Mouse (Mus musculus) E14TG2a.4 (cell line): ENCODE measurements around the gene Ccdc103.

Experiments
- CTCF ChIP-seq: conservative IDR thresholded peaks from 2 replicates; pipeline ENCODE4 v1.5.1; 2014; ENCODE audit warnings: low read length
- NANOG ChIP-seq: IDR thresholded peaks from 2 replicates; pipeline ENCODE4 v1.6.1; 2014; ENCODE audit warnings: borderline replicate concordance, low read length, mixed read lengths

- TF ChIP-seq CTCF (no peak), NANOG (no peak)
Observed at GRCm38 (mm10) chr11:102838616-102839150, 42.3 kb upstream of the Ccdc103 start.
